Mouse (Mus musculus) midbrain, embryonic 16.5 days (tissue): Measurements from ENCODE around the gene March10. TPM values are rescaled to one million over a fixed set of nuclear protein-coding genes. Genes with fewer than 3 reads are reported as not detected.

Experiments
- ATAC-seq: fragments of 200-750 bp; cut with Nextera tagmentation; 2 replicates; pipeline ENCODE4 v1.8.0; 2017; ENCODE audit warnings: moderate TSS enrichment
- H3K27ac ChIP-seq: fragments of 300-500 bp; sonication (generic); 2 replicates; pipeline ENCODE4 v1.5.1; 2014; ENCODE audit warnings: mild to moderate bottlenecking, low read length, mixed read lengths
- H3K27me3 ChIP-seq: fragments of 300-500 bp; sonication (generic); 2 replicates; pipeline ENCODE4 v1.6.1; 2014; ENCODE audit warnings: low read depth, low read length, mixed read lengths; ENCODE audit not compliant: control insufficient read depth, insufficient read depth
- H3K36me3 ChIP-seq: fragments of 300-500 bp; sonication (generic); 2 replicates; pipeline ENCODE4 v1.6.1; 2014; ENCODE audit warnings: mild to moderate bottlenecking, low read length, moderate library complexity, mixed read lengths; ENCODE audit not compliant: control insufficient read depth, insufficient read depth
- H3K4me1 ChIP-seq: fragments of 300-500 bp; sonication (generic); 2 replicates; pipeline ENCODE4 v1.6.1; 2014; ENCODE audit warnings: mild to moderate bottlenecking, low read length, mixed read lengths; ENCODE audit not compliant: control insufficient read depth, insufficient read depth
- H3K4me2 ChIP-seq: fragments of 300-500 bp; sonication (generic); 2 replicates; pipeline ENCODE4 v1.6.1; 2014; ENCODE audit warnings: mild to moderate bottlenecking, low read length, mixed read lengths
- H3K4me3 ChIP-seq: fragments of 300-500 bp; sonication (generic); 2 replicates; pipeline ENCODE4 v1.5.1; 2014; ENCODE audit warnings: low read depth, mild to moderate bottlenecking, low read length, moderate library complexity, mixed read lengths
- H3K9ac ChIP-seq: fragments of 300-500 bp; sonication (generic); 2 replicates; pipeline ENCODE4 v1.6.1; 2014; ENCODE audit warnings: low read depth, low read length, mixed read lengths
- H3K9me3 ChIP-seq: fragments of 300-500 bp; sonication (generic); replicated peaks from 2 replicates; pipeline ENCODE4 v1.6.1; 2014; ENCODE audit warnings: mild to moderate bottlenecking, low read length, mixed read lengths; ENCODE audit not compliant: control insufficient read depth, poor library complexity, severe bottlenecking
- WGBS: fragments of 180-500 bp; shearing (Covaris S2); extraction: QIAGEN DNeasy Blood & Tissue Kit; methylation state at CpG from one replicate; pipeline ENCODE4 v1.1.7; 2014; 5-methylcytosine and 5-hydroxymethylcytosine counted together
- polyA plus RNA-seq: library from polyadenylated mRNA; unstranded; fragments of >200 nt; fragmentation: Nextera tagmentation; extraction: Ambion mirVana; gene quantifications from 2 replicates; pipeline ENCODE4 v1.2.1, GENCODE M21; 2015

The March10 gene
- polyA plus RNA-seq, 1 experiment from 2014 or later, result 0.73 TPM

GRCm38 (mm10) chr11:105444929-105445328 lies 11.6 kb downstream of the March10 start:
- H3K27me3 ChIP-seq, result no peaks in the 10 kb centered on the region
- no peak for ATAC-seq
- H3K4me2 ChIP-seq, result no peak overlapping the region
- H3K36me3 ChIP-seq, result no peaks in the 10 kb centered on the region
- 66% methylated on average over 6 of the region's 6 CpGs for WGBS
- H3K27ac ChIP-seq, result no peak overlapping the region
- H3K4me3 ChIP-seq, result no peak overlapping the region
- H3K4me1 ChIP-seq, result no peaks in the 10 kb centered on the region
- no peaks in the 10 kb centered on the region for H3K9me3 ChIP-seq
- H3K9ac ChIP-seq, result no peak overlapping the region

GRCm38 (mm10) chr11:105443505-105443904 lies 13.0 kb downstream of the March10 start:
- Histone ChIP-seq H3K4me2 (no peak overlapping the region), H3K27me3 (no peaks in the 10 kb centered on the region), H3K4me3 (no peak overlapping the region), H3K27ac (no peak overlapping the region), H3K36me3 (no peaks in the 10 kb centered on the region), H3K4me1 (no peaks in the 10 kb centered on the region), H3K9ac (no peak overlapping the region), H3K9me3 (no peaks in the 10 kb centered on the region)
- WGBS, result 79% methylated on average over 5 of the region's 5 CpGs
- no peak for ATAC-seq

- no peaks in the 10 kb centered on the region for H3K4me1 ChIP-seq
- no peaks in the 10 kb centered on the region for H3K36me3 ChIP-seq
- no peak for ATAC-seq
- H3K9me3 ChIP-seq, result no peaks in the 10 kb centered on the region
- no peaks in the 10 kb centered on the region for H3K27me3 ChIP-seq
- no peak overlapping the region for H3K4me2 ChIP-seq
- H3K27ac ChIP-seq, result no peak overlapping the region
- WGBS, result 76% methylated on average over 7 of the region's 7 CpGs
- H3K4me3 ChIP-seq, result no peak overlapping the region
- H3K9ac ChIP-seq, result no peak overlapping the region
Observed at GRCm38 (mm10) chr11:105439796-105440195, 16.7 kb downstream of the March10 start.

DNA sequence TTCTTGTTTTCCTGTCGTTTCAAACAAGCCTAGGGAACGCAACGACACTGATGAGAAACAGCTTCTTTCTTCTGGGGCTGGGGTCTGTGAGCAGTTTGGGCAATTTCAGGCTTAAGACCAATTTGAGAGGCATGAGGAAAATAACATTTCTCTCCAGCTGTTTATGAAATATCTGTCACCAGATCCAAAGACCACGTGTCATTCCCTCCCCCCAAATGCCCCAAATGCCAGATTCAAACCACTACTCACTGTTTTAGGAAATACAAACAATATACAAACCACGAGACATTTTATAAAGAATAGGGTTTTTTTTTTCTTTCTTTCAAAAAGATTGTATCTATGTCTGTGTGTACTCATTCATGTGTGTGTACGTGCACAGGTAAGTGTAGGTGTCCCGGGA lies 17.6 kb downstream of the March10 start:
- no peak overlapping the region for H3K27ac ChIP-seq
- no peak overlapping the region for H3K4me2 ChIP-seq
- no peaks in the 10 kb centered on the region for H3K9me3 ChIP-seq
- H3K36me3 ChIP-seq, result no peaks in the 10 kb centered on the region
- no peaks in the 10 kb centered on the region for H3K27me3 ChIP-seq
- ATAC-seq, result no peak
- WGBS, result 80% methylated on average over 7 of the region's 7 CpGs
- H3K4me3 ChIP-seq, result no peak overlapping the region
- H3K9ac ChIP-seq, result no peak overlapping the region
- H3K4me1 ChIP-seq, result no peaks in the 10 kb centered on the region

DNA sequence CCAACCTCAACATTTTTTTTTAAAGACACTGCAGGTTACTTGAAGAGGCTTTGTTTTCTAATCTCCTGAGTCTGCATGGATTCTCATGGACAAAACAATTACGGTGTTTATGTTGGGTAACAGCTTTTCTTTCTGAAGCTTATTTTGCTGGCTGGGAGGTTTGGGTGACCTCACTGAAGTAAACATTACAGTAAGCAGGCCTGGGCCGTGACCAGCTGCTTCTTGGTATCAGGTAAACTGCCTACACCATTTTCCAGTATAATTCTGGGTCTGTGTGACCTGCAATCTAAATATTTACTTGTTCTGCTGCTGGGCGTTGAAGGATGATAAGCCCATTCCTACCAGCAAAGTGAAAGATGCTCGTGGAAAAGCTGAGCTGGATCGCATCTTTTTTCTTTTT lies 30.1 kb downstream of the March10 start:
- H3K9ac ChIP-seq, result no peak overlapping the region
- H3K36me3 ChIP-seq, result no peaks in the 10 kb centered on the region
- H3K27ac ChIP-seq, result no peak overlapping the region
- no peak overlapping the region for H3K4me3 ChIP-seq
- ATAC-seq, result no peak
- H3K4me2 ChIP-seq, result no peak overlapping the region
- WGBS, result 76% methylated on average over 5 of the region's 5 CpGs
- H3K9me3 ChIP-seq, result no peaks in the 10 kb centered on the region
- no peaks in the 10 kb centered on the region for H3K4me1 ChIP-seq
- H3K27me3 ChIP-seq, result no peaks in the 10 kb centered on the region

GRCm38 (mm10) chr11:105424643-105425042 lies 31.9 kb downstream of the March10 start:
- 90% methylated on average over 4 of the region's 4 CpGs for WGBS
- Histone ChIP-seq H3K36me3 (no peaks in the 10 kb centered on the region), H3K9me3 (no peaks in the 10 kb centered on the region), H3K4me2 (no peak overlapping the region), H3K9ac (no peak overlapping the region), H3K27me3 (no peaks in the 10 kb centered on the region), H3K4me3 (no peak overlapping the region), H3K27ac (no peak overlapping the region), H3K4me1 (no peaks in the 10 kb centered on the region)
- no peak for ATAC-seq

DNA sequence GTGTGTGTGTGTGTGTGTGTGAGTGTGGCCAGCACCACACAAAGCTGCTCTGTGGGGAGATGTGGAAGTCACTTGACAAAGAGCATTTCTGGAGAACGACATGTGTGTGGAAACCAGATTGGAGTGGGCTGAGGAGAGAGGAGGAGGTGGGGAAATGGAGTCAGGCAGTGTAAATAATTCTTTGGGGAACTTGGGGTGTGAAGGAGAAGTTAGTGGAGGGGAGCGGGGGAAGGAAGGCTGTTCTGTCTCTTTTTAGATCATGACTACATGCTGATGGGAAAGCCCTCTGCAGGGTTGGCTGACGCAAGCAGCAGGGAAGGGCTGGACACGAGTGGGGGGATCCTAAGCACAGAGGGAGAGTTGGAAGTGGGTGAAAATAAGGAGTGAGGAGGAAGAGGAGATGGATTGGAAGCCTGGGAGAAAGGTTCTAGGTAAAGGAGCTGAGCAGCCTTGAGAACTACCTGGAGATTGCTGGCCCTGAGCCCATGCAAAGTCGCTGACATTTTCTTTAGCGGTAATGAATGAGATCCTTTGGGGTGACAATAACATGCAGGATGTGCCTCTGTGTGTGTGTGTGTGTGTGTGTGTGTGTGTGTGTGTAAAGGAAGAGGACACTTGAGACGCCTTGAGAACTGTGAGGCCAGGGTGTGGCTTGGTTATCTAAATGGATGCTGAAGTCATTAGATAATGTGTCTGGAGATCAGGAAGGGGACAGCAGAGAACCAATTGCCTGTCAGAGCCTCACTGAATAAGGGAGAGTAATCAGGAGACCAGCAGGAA lies 35.7 kb downstream of the March10 start:
- no peaks in the 10 kb centered on the region for H3K36me3 ChIP-seq
- ATAC-seq, result no peak
- H3K27me3 ChIP-seq, result no peaks in the 10 kb centered on the region
- no peaks in the 10 kb centered on the region for H3K9me3 ChIP-seq
- no peak overlapping the region for H3K9ac ChIP-seq
- H3K27ac ChIP-seq, result no peak overlapping the region
- 81% methylated on average over 7 of the region's 7 CpGs for WGBS
- no peaks in the 10 kb centered on the region for H3K4me1 ChIP-seq
- no peak overlapping the region for H3K4me2 ChIP-seq
- H3K4me3 ChIP-seq, result no peak overlapping the region

- H3K9me3 ChIP-seq, result no peaks in the 10 kb centered on the region
- WGBS, result 88% methylated on average over 7 of the region's 7 CpGs
- H3K9ac ChIP-seq, result no peak overlapping the region
- no peaks in the 10 kb centered on the region for H3K36me3 ChIP-seq
- H3K4me2 ChIP-seq, result no peak overlapping the region
- H3K4me3 ChIP-seq, result no peak overlapping the region
- no peaks in the 10 kb centered on the region for H3K4me1 ChIP-seq
- ATAC-seq, result no peak
- no peaks in the 10 kb centered on the region for H3K27me3 ChIP-seq
- H3K27ac ChIP-seq, result no peak overlapping the region
Observed at GRCm38 (mm10) chr11:105419946-105420345, 36.6 kb downstream of the March10 start.

DNA sequence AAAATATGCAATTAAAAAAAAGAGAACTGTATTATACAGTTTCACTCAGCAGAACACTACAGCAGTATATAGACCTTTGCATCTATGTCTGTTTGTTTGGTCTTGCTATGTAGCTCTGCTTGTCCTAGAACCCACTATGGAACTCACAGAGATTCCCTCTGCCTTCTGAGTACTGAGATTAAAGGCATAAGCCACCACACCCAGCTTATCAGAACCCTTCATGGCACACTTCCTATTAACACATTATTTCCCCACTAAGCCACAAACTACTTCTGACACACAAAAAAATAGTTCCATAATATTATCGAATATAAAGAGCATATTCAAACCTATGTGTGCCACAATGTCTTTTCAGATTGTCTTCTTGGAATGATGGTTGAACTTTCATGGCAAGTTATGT lies 42.5 kb downstream of the March10 start:
- no peaks in the 10 kb centered on the region for H3K9me3 ChIP-seq
- no peak overlapping the region for H3K9ac ChIP-seq
- H3K4me1 ChIP-seq, result no peaks in the 10 kb centered on the region
- H3K4me3 ChIP-seq, result no peak overlapping the region
- no peaks in the 10 kb centered on the region for H3K36me3 ChIP-seq
- no peak for ATAC-seq
- no peak overlapping the region for H3K4me2 ChIP-seq
- H3K27me3 ChIP-seq, result no peaks in the 10 kb centered on the region
- no peak overlapping the region for H3K27ac ChIP-seq
- WGBS, result 86% methylated on average over 1 of the region's 1 CpGs
